Mouse (Mus musculus) adipose tissue, adult 10 weeks (tissue): Measurements from ENCODE around the gene Prkar2b. TPM values are rescaled to one million over a fixed set of nuclear protein-coding genes. Genes with fewer than 3 reads are reported as not detected.

ENCODE experiments used
- polyA plus RNA-seq: library from polyadenylated mRNA; stranded (reverse); fragments of 350-450 nt; fragmentation: Illumina TruSeq; extraction: RNeasy Lipid Tissue Mini Kit (QIAGEN cat#74804); gene quantifications from one replicate; pipeline ENCODE4 v1.2.3, GENCODE M21; 2014; ENCODE audit warnings: low read depth, low replicate concordance

Gene Prkar2b
- 121 TPM for polyA plus RNA-seq

GRCm38 (mm10) chr12:32061090-32061930 lies at the start of gene Prkar2b:
TSS of gene Prkar2b (minus strand) at chr12:32061296.

GRCm38 (mm10) chr12:31949759-31950658 lies 111.1 kb downstream of the Prkar2b start, which contains the start of gene Hbp1:
TSS of gene Hbp1 (minus strand) at chr12:31950535.

Other genes starting within 250 kb of the Prkar2b start
- gene Hbp1, start 110.8 kb downstream of the Prkar2b start, polyA plus RNA-seq = 79.4 TPM
- 2.1 TPM for gene Pik3cg, start 147.4 kb upstream of the Prkar2b start, polyA plus RNA-seq